In the genomic region with DNA sequence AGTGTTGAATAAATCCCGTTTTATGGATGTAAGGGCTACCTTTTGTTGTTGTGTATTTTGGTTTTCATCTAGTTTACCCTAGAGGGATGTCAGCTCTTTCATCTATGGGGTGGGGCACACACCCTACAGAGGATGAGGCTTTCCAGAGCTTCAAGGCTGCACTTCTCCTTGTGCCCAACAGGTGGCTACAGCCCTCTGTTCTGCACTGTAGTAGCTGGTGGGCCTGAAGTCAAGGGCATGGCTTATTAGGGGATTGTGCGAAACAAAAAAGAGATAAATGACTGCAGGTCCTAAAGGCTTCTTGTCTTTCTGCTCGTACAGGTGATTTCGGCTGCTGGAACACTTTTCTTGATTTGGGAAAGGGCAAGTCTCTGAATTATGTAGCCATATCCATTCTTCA, we compare ENCODE assay signal across 10 mouse cellular contexts. TPM values are rescaled to one million over a fixed set of nuclear protein-coding genes. Genes with fewer than 3 reads are reported as not detected.
DNase-seq lines count a peak whose midpoint lies in the region; ATAC-seq and TF ChIP-seq lines count a peak whose summit lies in the region.
"Had no signal": no experiment of that assay in that cellular context is flagged by ENCODE, and none has a peak within 500 bp of the region (broad histone marks: within the 10 kb centered on the region; RNA-seq: fewer than 3 reads in every experiment).

No protein-coding gene starts in this region.

- no peaks in the 10 kb centered on the region for H3K9me3 ChIP-seq in intestine, postnatal 0 days (ENCODE audit: control insufficient read depth)
- H3K9me3 ChIP-seq in intestine, embryonic 15.5 days: no peaks in the 10 kb centered on the region
- no peaks in the 10 kb centered on the region for H3K9me3 ChIP-seq in G1E (replicated peaks)

- DNase-seq in A20 (ENCODE audit: low read depth, low spot score) (peak; percentile 35), G1E (ENCODE audit: low spot score) (peak; percentile 13)
- DNase-seq in induced T-regulatory cell, adult 2 months (ENCODE audit: low read depth): peak; percentile 33
- no peak for DNase-seq in urinary bladder, adult 2 months (ENCODE audit: low spot score)
- no peak for DNase-seq in right cerebral cortex, postnatal 25 days
- DNase-seq in kidney, adult 9 months: no peak

- 66% methylated on average over 4 of the region's 4 CpGs for WGBS in intestine, postnatal 0 days
- 78% methylated on average over 4 of the region's 4 CpGs for WGBS in intestine, embryonic 15.5 days

- no peak overlapping the region for H3K27ac ChIP-seq in intestine, postnatal 0 days (ENCODE audit: low read depth, low read length)
- no peak overlapping the region for H3K27ac ChIP-seq in intestine, embryonic 15.5 days
- H3K27ac ChIP-seq: hindbrain, embryonic 14.5 days had no signal

- no peak overlapping the region for H3K9ac ChIP-seq in intestine, postnatal 0 days (ENCODE audit: low read depth, low read length)
- H3K9ac ChIP-seq in intestine, embryonic 15.5 days: no peak overlapping the region
- H3K9ac ChIP-seq: hindbrain, embryonic 14.5 days had no signal

- H3K36me3 ChIP-seq in intestine, postnatal 0 days (ENCODE audit: control insufficient read depth, insufficient read depth): no peaks in the 10 kb centered on the region
- no peaks in the 10 kb centered on the region for H3K36me3 ChIP-seq in intestine, embryonic 15.5 days
- H3K36me3 ChIP-seq in G1E (replicated peaks): no peaks in the 10 kb centered on the region

- no peak overlapping the region for H3K4me2 ChIP-seq in intestine, postnatal 0 days (replicated peaks; ENCODE audit: low read depth)
- H3K4me2 ChIP-seq in intestine, embryonic 15.5 days (replicated peaks): no peak overlapping the region
- H3K4me2 ChIP-seq: hindbrain, embryonic 14.5 days; midbrain, embryonic 11.5 days had no signal

- peak; percentile 77 for TF ChIP-seq CTCF in intestine, postnatal 0 days (IDR thresholded peaks at IDR 0.05; ENCODE audit: low read depth)
- peak; percentile 55 for TF ChIP-seq CTCF in G1E (IDR thresholded peaks at IDR 0.05; ENCODE audit: low read depth, low read length)

- peaks cover 3% of the 10 kb centered on the region; the same call in 1 of the 2 replicates for H3K4me1 ChIP-seq in intestine, postnatal 0 days (replicated peaks; ENCODE audit: control insufficient read depth, insufficient read depth, low read length)
- no peaks in the 10 kb centered on the region for H3K4me1 ChIP-seq in intestine, embryonic 15.5 days (replicated peaks)
- H3K4me1 ChIP-seq in G1E (ENCODE audit: insufficient read depth, low read depth, low read length): no peaks in the 10 kb centered on the region

- H3K4me3 ChIP-seq in intestine, postnatal 0 days (ENCODE audit: low read depth, low read length): no peak overlapping the region
- no peak overlapping the region for H3K4me3 ChIP-seq in intestine, embryonic 15.5 days (replicated peaks)
- no peak overlapping the region for H3K4me3 ChIP-seq in G1E (ENCODE audit: low read depth, low read length)

- no peak for ATAC-seq in intestine, postnatal 0 days
- ATAC-seq in intestine, embryonic 15.5 days: no peak
- no peak for ATAC-seq in G1E (ENCODE audit: extremely low read depth, insufficient number of reproducible peaks, low FRiP score, poor library complexity, severe bottlenecking)

- no peaks in the 10 kb centered on the region for H3K27me3 ChIP-seq in intestine, postnatal 0 days (replicated peaks; ENCODE audit: control insufficient read depth, insufficient read depth, low read length)
- no peaks in the 10 kb centered on the region for H3K27me3 ChIP-seq in intestine, embryonic 15.5 days (replicated peaks)
- peaks cover 9% of the 10 kb centered on the region for H3K27me3 ChIP-seq in G1E (ENCODE audit: insufficient read depth, low read length)

RNA-seq across cellular contexts. Expression of a gene that starts 27.9 kb away (rescaled TPM):
- 0.56 and 0.68 TPM in 2 replicates for polyA plus RNA-seq in intestine, postnatal 0 days (2015; fragmentation: Nextera tagmentation; extraction: Ambion mirVana)
- polyA plus RNA-seq in intestine, embryonic 15.5 days (2015; fragmentation: Nextera tagmentation; extraction: Ambion mirVana): 0.98 and 1.3 TPM in 2 replicates
- total RNA-seq in G1E (2014; fragmentation: Nextera tagmentation) (0.49 TPM in 1 of 2 replicates, not detected in the other), G1E (2017) (0.17 and 0.27 TPM in 2 replicates)
- polyA plus RNA-seq in G1E (2012): not detected in 2 replicates
- 2.9 and 3.4 TPM in 2 replicates for polyA plus RNA-seq in urinary bladder, adult 2 months (2012; rRNA removed)
- polyA plus RNA-seq: hindbrain, embryonic 14.5 days had no signal

Comparison
In these comparisons a context has a peak if more than half of its experiments do, and no peak if none do; other contexts are left out.
1. DNase-seq: peak in A20 (single experiment), G1E (single experiment) and induced T-regulatory cell, adult 2 months (single experiment); none in urinary bladder, adult 2 months (single experiment), right cerebral cortex, postnatal 25 days (single experiment) and kidney, adult 9 months (single experiment).